Mouse (Mus musculus) liver, embryonic 11.5 days (tissue): ENCODE measurements around the gene Rexo1. TPM values are rescaled to one million over a fixed set of nuclear protein-coding genes. Genes with fewer than 3 reads are reported as not detected.

Source experiments
- ATAC-seq: fragments of 200-750 bp; cut with Nextera tagmentation; replicated peaks from 2 replicates; pipeline ENCODE4 v1.8.0; 2017; ENCODE audit warnings: moderate number of reproducible peaks, mild to moderate bottlenecking, moderate TSS enrichment, moderate library complexity; ENCODE audit not compliant: low FRiP score
- DNase-seq: peaks from one replicate; pipeline ENCODE4 v3.0.0-alpha.2; 2017; ENCODE audit warnings: low spot score
- H3K27ac ChIP-seq: fragments of 300-500 bp; sonication (generic); 2 replicates; pipeline ENCODE4 v1.5.1; 2014; ENCODE audit warnings: mild to moderate bottlenecking, low read depth, low read length, control low read depth
- H3K27me3 ChIP-seq: fragments of 300-500 bp; sonication (generic); replicated peaks from 2 replicates; pipeline ENCODE4 v1.6.1; 2014; ENCODE audit warnings: low read length, mixed read lengths; ENCODE audit not compliant: control insufficient read depth, insufficient read depth
- H3K36me3 ChIP-seq: fragments of 300-500 bp; sonication (generic); 2 replicates; pipeline ENCODE4 v1.6.1; 2014; ENCODE audit warnings: mild to moderate bottlenecking, low read length, moderate library complexity, mixed read lengths; ENCODE audit not compliant: control insufficient read depth, insufficient read depth
- H3K4me1 ChIP-seq: fragments of 300-500 bp; sonication (generic); replicated peaks from 2 replicates; pipeline ENCODE4 v1.6.1; 2014; ENCODE audit warnings: low read length, mixed read lengths; ENCODE audit not compliant: control insufficient read depth, insufficient read depth
- H3K4me2 ChIP-seq: fragments of 300-500 bp; sonication (generic); 2 replicates; pipeline ENCODE4 v1.6.1; 2014; ENCODE audit warnings: mild to moderate bottlenecking, control low read depth, moderate library complexity
- H3K4me3 ChIP-seq: fragments of 300-500 bp; sonication (generic); 2 replicates; pipeline ENCODE4 v1.5.1; 2014; ENCODE audit warnings: low read depth, low read length, control low read depth
- H3K9ac ChIP-seq: fragments of 300-500 bp; sonication (generic); 2 replicates; pipeline ENCODE4 v1.6.1; 2014; ENCODE audit warnings: low read depth, low read length, control low read depth
- H3K9me3 ChIP-seq: fragments of 300-500 bp; sonication (generic); 2 replicates; pipeline ENCODE4 v1.6.1; 2016; ENCODE audit warnings: low read length, inconsistent platforms, mixed read lengths; ENCODE audit not compliant: control insufficient read depth
- WGBS: fragments of 180-500 bp; shearing (Covaris S2); extraction: QIAGEN DNeasy Blood & Tissue Kit; methylation state at CpG from one replicate; pipeline ENCODE4 v1.1.7; 2014; 5-methylcytosine and 5-hydroxymethylcytosine counted together
- polyA plus RNA-seq: library from polyadenylated mRNA; unstranded; fragments of >200 nt; fragmentation: Nextera tagmentation; extraction: Ambion mirVana; gene quantifications from 2 replicates; pipeline ENCODE4 v1.2.1, GENCODE M21; 2014

Rexo1 gene
- polyA plus RNA-seq, 1 experiment from 2014 or later, result 33.4 TPM

DNA sequence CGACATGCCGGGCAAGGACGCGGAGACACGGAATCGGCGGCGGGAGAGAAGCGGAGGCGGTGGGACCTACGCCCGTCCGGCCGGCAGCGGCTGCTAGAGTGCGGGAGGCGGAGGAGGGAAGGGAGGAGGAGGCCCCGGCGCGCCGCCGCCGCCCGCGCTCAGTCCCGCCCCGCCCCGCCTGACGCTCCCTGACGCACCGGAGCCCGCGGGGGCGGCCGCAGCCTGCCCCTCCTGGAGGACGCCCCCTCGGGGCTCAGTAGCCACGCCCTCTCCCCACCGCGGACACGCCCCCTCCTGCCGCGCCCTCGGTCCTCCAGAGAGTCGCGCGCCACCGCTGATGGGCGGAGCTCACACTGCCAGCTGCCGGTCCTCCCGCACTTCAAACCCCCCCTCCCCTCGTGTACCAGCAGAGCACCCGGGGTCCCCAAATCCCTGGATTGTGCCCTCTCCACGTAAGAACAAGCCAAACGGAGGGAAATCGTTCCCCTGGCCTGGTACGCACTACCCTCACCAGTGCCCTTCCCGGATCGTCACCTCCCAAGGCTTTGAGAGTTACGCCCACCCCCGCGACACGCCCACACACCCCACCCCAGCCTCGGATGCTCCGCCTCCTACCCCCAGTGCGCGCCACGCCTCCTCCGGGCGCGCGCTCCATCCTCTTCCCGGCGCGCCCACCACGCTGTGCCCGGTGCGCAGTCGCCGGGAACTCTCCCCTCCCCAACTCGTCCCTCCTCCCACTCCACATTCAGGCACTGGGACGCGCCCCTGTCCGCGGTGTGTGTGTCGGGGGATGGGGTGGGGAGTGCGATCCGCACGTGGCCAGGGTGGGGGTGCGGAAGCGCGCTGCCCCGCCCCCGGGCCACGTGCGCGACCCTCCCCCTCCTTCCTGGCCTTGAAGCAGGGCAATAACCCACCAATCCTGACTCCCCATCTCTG, 16.1 kb upstream of the Rexo1 start, which contains the start of gene Klf16:
Gene Klf16, minus strand, starts transcription at position 127 of the 936 bp plus-strand sequence.
- Histone ChIP-seq H3K4me3 (peak within 1 kb of the TSS; percentile 97), H3K27ac (peak within 1 kb of the TSS; percentile 95), H3K4me2 (peak within 1 kb of the TSS; percentile 97), H3K4me1 (peaks cover 46% of the 10 kb centered on the region), H3K9me3 (no peaks in the 10 kb centered on the region), H3K9ac (peak within 1 kb of the TSS; percentile 89), H3K27me3 (no peaks in the 10 kb centered on the region), H3K36me3 (no peaks in the 10 kb centered on the region)
- peak; percentile 81 for ATAC-seq
- under 1% methylated on average over 80 of the region's 97 CpGs for WGBS
- peak; percentile 100 for DNase-seq

DNA sequence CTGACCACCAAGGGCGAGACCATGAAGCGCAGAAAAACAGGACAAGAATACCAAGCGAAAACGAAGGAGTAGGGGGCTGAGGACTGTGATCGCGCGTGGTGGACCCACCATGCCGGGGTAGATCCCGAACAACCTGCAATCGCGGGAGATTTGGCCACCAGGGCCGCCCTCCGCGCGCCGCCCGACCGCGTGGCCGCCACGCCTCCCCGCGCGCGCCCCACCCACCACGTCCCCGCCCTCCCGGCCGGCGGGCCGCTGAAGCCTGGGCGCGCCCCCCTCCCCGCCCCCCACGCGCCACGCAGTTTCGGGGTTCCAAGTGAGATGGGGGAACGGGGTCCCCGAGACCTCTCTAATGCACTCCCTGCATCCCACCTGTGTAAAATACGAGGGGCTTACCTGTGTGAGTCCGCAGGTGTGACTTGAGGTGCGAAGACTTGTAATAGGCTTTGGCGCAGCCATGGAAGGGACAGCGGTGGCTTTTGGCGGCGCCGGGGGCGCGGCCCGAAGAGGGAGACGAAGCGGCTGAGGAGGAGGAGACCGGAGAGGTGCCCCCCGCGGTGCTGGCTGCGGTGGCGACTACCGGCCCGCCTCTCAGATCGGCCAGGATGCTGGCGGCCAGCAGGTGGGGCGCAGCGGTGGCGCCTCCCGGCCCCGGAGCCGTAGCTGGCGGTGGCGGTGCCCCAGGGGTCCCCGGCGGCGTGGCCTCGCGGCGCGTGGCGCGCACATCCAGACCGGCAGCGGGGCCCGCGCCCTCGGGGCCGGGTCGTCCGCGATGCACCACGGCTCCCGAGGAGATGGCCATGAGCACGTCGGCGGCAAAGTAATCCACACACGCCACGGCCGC, 15.2 kb upstream of the Rexo1 start:
- under 1% methylated on average over 91 of the region's 96 CpGs for WGBS
- peak; percentile 80 for DNase-seq

DNA sequence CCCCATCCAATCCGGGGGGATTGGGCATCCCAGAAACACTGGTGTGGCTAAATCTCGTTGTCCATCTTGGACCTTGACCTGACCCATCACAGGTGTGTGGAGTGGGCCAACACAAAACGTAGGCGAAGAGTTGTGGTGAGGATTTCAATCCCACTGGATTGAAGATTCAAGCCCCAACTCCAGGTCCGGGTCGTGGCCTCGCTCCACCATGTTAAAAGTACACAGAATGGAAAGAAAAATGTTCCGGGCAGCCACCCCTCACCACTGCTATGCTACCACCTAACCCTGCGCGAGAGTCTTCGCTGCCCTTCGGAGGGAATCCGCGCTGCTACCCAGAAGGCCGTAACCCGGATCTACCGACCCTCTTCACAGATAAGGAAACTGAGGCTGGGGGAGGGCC, 14.6 kb upstream of the Rexo1 start:
- Histone ChIP-seq H3K36me3 (no peaks in the 10 kb centered on the region), H3K27me3 (no peaks in the 10 kb centered on the region), H3K4me2 (peak overlapping the region; percentile 97), H3K27ac (peak overlapping the region; percentile 95), H3K4me1 (peaks cover 61% of the 10 kb centered on the region), H3K9me3 (no peaks in the 10 kb centered on the region), H3K9ac (peak overlapping the region; percentile 89), H3K4me3 (peak overlapping the region; percentile 97)
- ATAC-seq (no peak), DNase-seq (no peak)
- 7% methylated on average over 17 of the region's 17 CpGs for WGBS

More for the DNA sequence above, 15.2 kb upstream of the Rexo1 start:
- peak overlapping the region; percentile 89 for H3K9ac ChIP-seq
- H3K4me3 ChIP-seq, result peak overlapping the region; percentile 97
- H3K4me2 ChIP-seq, result peak overlapping the region; percentile 97
- H3K27me3 ChIP-seq, result no peaks in the 10 kb centered on the region
- peak overlapping the region; percentile 95 for H3K27ac ChIP-seq
- peaks cover 54% of the 10 kb centered on the region for H3K4me1 ChIP-seq
- ATAC-seq, result no peak
- no peaks in the 10 kb centered on the region for H3K36me3 ChIP-seq
- no peaks in the 10 kb centered on the region for H3K9me3 ChIP-seq

DNA sequence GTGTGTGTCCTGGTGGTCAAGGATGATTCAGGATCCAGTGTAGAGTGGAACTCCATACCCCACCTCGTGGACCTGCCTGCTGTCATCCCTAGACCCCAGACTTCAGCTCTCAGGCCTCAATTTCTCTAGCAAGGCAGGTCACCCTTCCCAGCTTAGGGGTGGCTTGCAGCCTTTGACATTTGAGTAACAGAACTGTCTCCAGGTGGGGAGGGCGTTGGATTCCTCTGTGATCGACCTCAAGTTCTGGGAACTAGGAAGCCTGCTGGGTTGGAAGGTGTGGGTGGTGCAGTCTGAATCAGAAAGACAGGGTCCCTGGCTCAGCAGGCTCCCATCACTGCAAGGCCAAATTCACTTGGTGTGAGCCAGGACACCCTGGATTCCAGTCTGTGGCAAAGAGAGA, 13.5 kb upstream of the Rexo1 start:
- 64% methylated on average over 3 of the region's 3 CpGs for WGBS
- Histone ChIP-seq H3K4me2 (peak overlapping the region; percentile 97), H3K27me3 (no peaks in the 10 kb centered on the region), H3K9me3 (no peaks in the 10 kb centered on the region), H3K9ac (peak overlapping the region; percentile 89), H3K36me3 (no peaks in the 10 kb centered on the region), H3K4me3 (peak overlapping the region; percentile 97), H3K27ac (peak overlapping the region; percentile 95), H3K4me1 (peaks cover 71% of the 10 kb centered on the region)
- DNase-seq (no peak), ATAC-seq (no peak)

DNA sequence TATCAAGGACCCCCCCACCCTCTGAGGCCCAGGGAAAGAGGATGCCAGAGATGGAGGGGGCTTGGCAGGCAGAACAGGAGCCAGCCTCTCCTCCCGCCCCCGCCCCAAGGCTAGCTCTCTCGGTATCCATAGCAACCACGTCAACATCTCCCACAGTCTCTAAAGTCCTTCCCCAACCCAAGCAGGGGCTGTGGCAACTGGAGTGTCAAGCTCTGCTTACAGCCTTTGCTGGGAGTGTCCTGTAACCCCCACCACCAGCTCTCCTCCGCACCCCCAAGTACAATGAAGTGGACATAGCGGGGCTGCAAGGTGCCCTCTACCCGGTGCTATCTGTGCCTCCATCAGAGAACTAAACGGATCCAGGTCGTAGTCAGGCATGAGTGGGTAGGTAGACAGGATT, 12.6 kb upstream of the Rexo1 start:
- Histone ChIP-seq H3K9me3 (no peaks in the 10 kb centered on the region), H3K9ac (peak overlapping the region; percentile 89), H3K4me3 (no peak overlapping the region), H3K27ac (peak overlapping the region; percentile 95), H3K4me1 (peaks cover 71% of the 10 kb centered on the region), H3K27me3 (no peaks in the 10 kb centered on the region), H3K36me3 (no peaks in the 10 kb centered on the region), H3K4me2 (peak overlapping the region; percentile 97)
- WGBS, result 61% methylated on average over 9 of the region's 9 CpGs
- DNase-seq (no peak), ATAC-seq (no peak)

DNA sequence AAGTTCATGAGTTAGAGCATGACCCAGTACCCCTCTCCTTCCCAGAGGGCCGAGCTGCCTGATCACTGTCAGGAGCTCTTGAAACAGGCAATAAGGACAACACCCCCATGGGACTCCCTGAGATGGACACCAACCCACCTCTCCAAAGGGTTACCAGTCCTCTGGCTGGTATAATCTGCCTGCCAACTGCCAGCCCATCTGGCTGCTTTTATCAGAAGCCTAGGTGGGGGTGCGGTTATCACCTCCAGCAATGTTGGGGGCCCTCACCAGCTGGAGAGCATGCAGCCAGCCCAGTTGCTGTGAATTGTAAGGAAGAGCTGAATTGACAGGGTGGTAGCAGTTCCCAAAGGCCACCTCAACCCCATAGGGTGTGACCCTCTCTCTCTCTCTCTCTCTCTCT, 11.1 kb upstream of the Rexo1 start:
- peak overlapping the region; percentile 95 for H3K27ac ChIP-seq
- DNase-seq (peak; percentile 51), ATAC-seq (peak; percentile 52)
- 45% methylated on average over 2 of the region's 2 CpGs for WGBS
- H3K4me3 ChIP-seq, result peak overlapping the region; percentile 50
- peak overlapping the region; percentile 69 for H3K9ac ChIP-seq
- H3K27me3 ChIP-seq, result no peaks in the 10 kb centered on the region
- H3K9me3 ChIP-seq, result no peaks in the 10 kb centered on the region
- peaks cover 72% of the 10 kb centered on the region for H3K4me1 ChIP-seq
- H3K4me2 ChIP-seq, result peak overlapping the region; percentile 97
- H3K36me3 ChIP-seq, result peaks cover 6% of the 10 kb centered on the region

DNA sequence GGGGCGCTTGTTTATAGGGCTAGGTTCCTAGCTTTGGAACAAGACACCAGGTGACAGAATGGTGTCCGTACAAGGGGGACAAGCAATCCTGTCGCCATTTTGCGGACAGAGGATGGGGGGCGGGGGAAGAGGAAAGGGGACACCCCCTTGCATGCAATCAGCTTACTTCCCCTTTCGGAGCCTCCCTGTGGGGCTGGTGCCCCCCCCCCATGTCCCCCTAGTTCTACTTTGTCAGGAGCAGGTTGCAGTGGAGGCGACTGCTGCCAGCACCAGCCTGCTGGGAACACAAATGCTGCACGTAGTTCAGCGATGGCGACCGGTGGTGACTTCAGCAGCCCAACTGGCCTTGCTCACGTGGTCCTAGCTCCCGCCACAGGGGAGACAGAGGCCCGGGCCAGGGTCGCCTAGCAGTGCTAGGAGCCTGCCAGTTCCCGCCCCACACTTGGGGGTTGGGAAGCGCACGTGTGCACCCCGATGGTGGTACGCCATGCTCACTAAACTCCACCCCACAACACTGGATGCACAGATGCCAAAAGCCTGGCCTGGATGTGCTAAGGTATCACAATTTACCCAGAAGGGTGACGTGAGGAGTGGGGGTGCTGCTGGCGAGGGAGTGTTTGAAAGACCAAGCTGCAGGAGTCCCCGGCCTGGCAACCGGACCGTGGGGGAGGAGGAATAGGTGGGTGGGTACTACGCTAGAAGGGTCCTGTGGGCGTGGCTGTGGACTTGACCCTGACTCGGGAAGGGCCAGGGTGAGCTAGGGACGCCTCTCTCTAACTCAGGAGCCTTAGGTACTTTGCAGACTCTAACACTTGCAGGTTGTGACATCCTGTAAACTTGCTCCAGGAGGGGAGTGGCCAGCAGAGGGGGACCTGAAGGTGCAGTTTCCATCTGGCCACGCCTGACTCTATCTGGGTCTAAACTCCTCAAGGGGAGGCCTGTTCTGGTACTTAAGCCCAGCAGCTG, 9.8 kb upstream of the Rexo1 start:
- Histone ChIP-seq H3K4me2 (peak overlapping the region; percentile 97), H3K4me3 (peak overlapping the region; percentile 50), H3K36me3 (peaks cover 6% of the 10 kb centered on the region), H3K4me1 (peaks cover 76% of the 10 kb centered on the region), H3K9me3 (no peaks in the 10 kb centered on the region), H3K27me3 (no peaks in the 10 kb centered on the region), H3K27ac (peak overlapping the region; percentile 95), H3K9ac (peak overlapping the region; percentile 69)
- ATAC-seq, result peak; percentile 61
- DNase-seq, result no peak
- 18% methylated on average over 30 of the region's 30 CpGs for WGBS

DNA sequence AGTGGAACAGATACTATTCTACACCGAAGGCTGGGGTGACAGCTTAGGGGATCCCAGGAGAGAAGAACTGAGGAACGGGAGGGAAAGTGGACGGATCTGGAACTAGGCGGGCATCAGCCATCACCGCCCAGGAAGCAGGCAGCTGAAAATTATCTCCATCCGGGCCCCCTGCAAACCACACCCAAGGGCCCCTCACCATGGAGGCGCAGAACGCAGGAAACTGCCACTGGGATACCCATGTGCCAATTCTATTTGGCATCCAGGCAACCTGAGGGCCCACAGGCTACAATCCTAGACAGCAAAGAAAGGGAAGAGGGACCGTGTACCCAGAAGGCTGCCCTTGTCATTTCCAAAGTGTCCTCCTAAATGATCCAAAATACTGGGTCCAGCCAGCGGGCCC, 9.1 kb upstream of the Rexo1 start:
- peaks cover 68% of the 10 kb centered on the region for H3K4me1 ChIP-seq
- no peaks in the 10 kb centered on the region for H3K27me3 ChIP-seq
- H3K4me2 ChIP-seq, result peak overlapping the region; percentile 97
- no peak for DNase-seq
- H3K36me3 ChIP-seq, result peaks cover 6% of the 10 kb centered on the region
- peak overlapping the region; percentile 69 for H3K9ac ChIP-seq
- H3K4me3 ChIP-seq, result peak overlapping the region; percentile 50
- no peak for ATAC-seq
- WGBS, result 52% methylated on average over 10 of the region's 10 CpGs
- no peaks in the 10 kb centered on the region for H3K9me3 ChIP-seq
- H3K27ac ChIP-seq, result peak overlapping the region; percentile 95
